10 mouse cellular contexts compared by ENCODE assay signal in genomic region chr11:95415931-95416330, GRCm38 (mm10). TPM values are rescaled to one million over a fixed set of nuclear protein-coding genes. Genes with fewer than 3 reads are reported as not detected.
DNase-seq lines count a peak whose midpoint lies in the region; ATAC-seq and TF ChIP-seq lines count a peak whose summit lies in the region.
"Had no signal": no experiment of that assay in that cellular context is flagged by ENCODE, and none has a peak within 500 bp of the region (broad histone marks: within the 10 kb centered on the region; RNA-seq: fewer than 3 reads in every experiment).

No protein-coding gene starts in this region.

- peaks cover 22% of the 10 kb centered on the region for H3K4me1 ChIP-seq in embryonic facial prominence, embryonic 12.5 days
- H3K4me1 ChIP-seq in hindbrain, embryonic 15.5 days (replicated peaks): peaks cover 25% of the 10 kb centered on the region

- no peak overlapping the region for H3ac ChIP-seq in myocyte (ENCODE audit: control insufficient read depth, insufficient read length)

- peaks cover 62% of the 10 kb centered on the region for H3K79me2 ChIP-seq in myocyte (ENCODE audit: control insufficient read depth, insufficient read depth)

- H3K9me3 ChIP-seq in embryonic facial prominence, embryonic 12.5 days: no peaks in the 10 kb centered on the region
- H3K9me3 ChIP-seq in hindbrain, embryonic 15.5 days: no peaks in the 10 kb centered on the region

- H3K27me3 ChIP-seq in embryonic facial prominence, embryonic 12.5 days: peaks cover 3% of the 10 kb centered on the region; the same call in 1 of the 2 replicates
- H3K27me3 ChIP-seq in hindbrain, embryonic 15.5 days: no peaks in the 10 kb centered on the region
- no peaks in the 10 kb centered on the region for H3K27me3 ChIP-seq in myocyte (ENCODE audit: control insufficient read depth, insufficient read depth, insufficient read length)

- ATAC-seq in embryonic facial prominence, embryonic 12.5 days (ENCODE audit: insufficient number of reproducible peaks, insufficient read depth, low FRiP score, low TSS enrichment): no peak
- ATAC-seq in hindbrain, embryonic 15.5 days (ENCODE audit: low FRiP score, low read depth): no peak

- H3K4me2 ChIP-seq in embryonic facial prominence, embryonic 12.5 days (replicated peaks): peak overlapping the region; percentile 69
- H3K4me2 ChIP-seq in hindbrain, embryonic 15.5 days: peak overlapping the region; percentile 88
- H3K4me2 ChIP-seq in myocyte (ENCODE audit: low read depth): peak overlapping the region; percentile 90

- TF ChIP-seq CTCF in left cerebral cortex, adult 2 months (IDR thresholded peaks at IDR 0.05): no peak

- no peak for TF ChIP-seq POLR2A in myocyte (IDR thresholded peaks at IDR 0.05; ENCODE audit: insufficient read length, low read depth)

- intact Hi-C loops in left cerebral cortex, adult 2 months (cut with DNase I): no loop called here
- intact Hi-C loops in left cerebral cortex, postnatal 36 days (cut with DNase I): no loop called here
- intact Hi-C loops in left cerebral cortex, postnatal 4 days (cut with DNase I): no loop called here

- 0 out of 2 replicates have a peak, but pooled peaks cover 8% of the 10 kb centered on the region for H3K36me3 ChIP-seq in embryonic facial prominence, embryonic 12.5 days
- H3K36me3 ChIP-seq in hindbrain, embryonic 15.5 days: no peaks in the 10 kb centered on the region
- peaks cover 7% of the 10 kb centered on the region for H3K36me3 ChIP-seq in myocyte (ENCODE audit: control insufficient read depth, insufficient read depth)

- H3K4me3 ChIP-seq in left cerebral cortex, adult 2 months: peak overlapping the region; percentile 53; the same call in 1 of the 2 replicates
- no peak overlapping the region for H3K4me3 ChIP-seq in embryonic facial prominence, embryonic 12.5 days
- 0 out of 2 replicates have a peak overlapping the region, but pooled peaks have one; percentile 60 for H3K4me3 ChIP-seq in hindbrain, embryonic 15.5 days
- peak overlapping the region; percentile 62 for H3K4me3 ChIP-seq in myocyte

- H3K27ac ChIP-seq in left cerebral cortex, adult 2 months: peak overlapping the region; percentile 24; the same call in 1 of the 2 replicates
- no peak overlapping the region for H3K27ac ChIP-seq in embryonic facial prominence, embryonic 12.5 days
- no peak overlapping the region for H3K27ac ChIP-seq in hindbrain, embryonic 15.5 days (replicated peaks)

- no peak for DNase-seq in left cerebral cortex, adult 2 months (ENCODE audit: extremely low spot score in 1 of 2, low spot score in 2 of 2)
- DNase-seq in left cerebral cortex, postnatal 36 days (ENCODE audit: low spot score in 2 of 2): no peak
- no peak for DNase-seq in adipocyte (ENCODE audit: low spot score)
- DNase-seq in left cerebral cortex, postnatal 4 days: no peak
- no peak for DNase-seq in layer of hippocampus, postnatal 14 days (ENCODE audit: low spot score in 2 of 2)
- DNase-seq: kidney, adult 11 months; thymus, postnatal 36 days had no signal

- H3K9ac ChIP-seq in embryonic facial prominence, embryonic 12.5 days: no peak overlapping the region
- H3K9ac ChIP-seq in hindbrain, embryonic 15.5 days: no peak overlapping the region

TF ChIP-seq in myocyte, 11 proteins besides CTCF, POLR2A, EP300 and RAD21:
- TF ChIP-seq SRF (IDR thresholded peaks at IDR 0.05; ENCODE audit: control insufficient read depth, insufficient read length, low read depth) (no peak), REST (IDR thresholded peaks at IDR 0.05; ENCODE audit: insufficient read depth, insufficient read length) (no peak), POLR2AphosphoS2 (IDR thresholded peaks at IDR 0.05; ENCODE audit: insufficient read length, low read depth) (no peak), TCF3 (IDR thresholded peaks at IDR 0.05; ENCODE audit: insufficient read length, low read depth) (no peak), MAX (IDR thresholded peaks at IDR 0.05; ENCODE audit: low read depth) (no peak), MYOG (IDR thresholded peaks at IDR 0.05; ENCODE audit: control insufficient read depth in 1 of 3, insufficient read depth in 1 of 3, insufficient read length in 2 of 3, low read depth in 2 of 3) (no peak)

RNA-seq across cellular contexts. Expression of gene Spop, which starts 2.1 kb away (rescaled TPM):
- 100 to 1,000 TPM; 178 to 187 TPM for total RNA-seq in left cerebral cortex, adult 2 months (2021)
- 100 to 1,000 TPM; 173 to 187 TPM for total RNA-seq in left cerebral cortex, postnatal 36 days (2021)
- 158 and 169 TPM in 2 replicates for polyA plus RNA-seq in embryonic facial prominence, embryonic 12.5 days (2016; fragmentation: Nextera tagmentation; extraction: Ambion mirVana)
- polyA plus RNA-seq in hindbrain, embryonic 15.5 days (2015; fragmentation: Nextera tagmentation; extraction: Ambion mirVana): 222 and 230 TPM in 2 replicates
- polyA plus RNA-seq in myocyte (2012; fragmentation: generic; extraction: Trizol): 54.8 TPM
- total RNA-seq in left cerebral cortex, postnatal 4 days (2021): 100 to 1,000 TPM; 103 to 126 TPM
- 100 to 1,000 TPM; 151 to 155 TPM for total RNA-seq in layer of hippocampus, postnatal 14 days (2021)

RNA-seq across cellular contexts. Expression of gene Slc35b1, which starts 31.4 kb away (rescaled TPM):
- 10 to 100 TPM; 55.8 to 61.9 TPM for total RNA-seq in left cerebral cortex, adult 2 months (2021)
- total RNA-seq in left cerebral cortex, postnatal 36 days (2021): 10 to 100 TPM; 64.1 to 66.7 TPM
- polyA plus RNA-seq in embryonic facial prominence, embryonic 12.5 days (2016; fragmentation: Nextera tagmentation; extraction: Ambion mirVana): 117 and 126 TPM in 2 replicates
- polyA plus RNA-seq in hindbrain, embryonic 15.5 days (2015; fragmentation: Nextera tagmentation; extraction: Ambion mirVana): 137 and 140 TPM in 2 replicates
- 66.7 TPM for polyA plus RNA-seq in myocyte (2012; fragmentation: generic; extraction: Trizol)
- 10 to 100 TPM; 85.9 to 87.2 TPM for total RNA-seq in left cerebral cortex, postnatal 4 days (2021)
- total RNA-seq in layer of hippocampus, postnatal 14 days (2021): 10 to 100 TPM; 74.2 to 76.0 TPM
